Mouse (Mus musculus) hindbrain, embryonic 16.5 days (tissue): ENCODE data around the gene Prkra. TPM values are rescaled to one million over a fixed set of nuclear protein-coding genes. Genes with fewer than 3 reads are reported as not detected.

ENCODE experiments used
- ATAC-seq: fragments of 200-750 bp; cut with Nextera tagmentation; 2 replicates; pipeline ENCODE4 v1.8.0; 2017; ENCODE audit warnings: moderate TSS enrichment, moderate library complexity
- H3K27ac ChIP-seq: fragments of 300-500 bp; sonication (generic); 2 replicates; pipeline ENCODE4 v1.5.1; 2014; ENCODE audit warnings: low read depth, mild to moderate bottlenecking, control low read depth, low read length, moderate library complexity
- H3K27me3 ChIP-seq: fragments of 300-500 bp; sonication (generic); replicated peaks from 2 replicates; pipeline ENCODE4 v1.6.1; 2014; ENCODE audit warnings: low read length; ENCODE audit not compliant: control insufficient read depth, insufficient read depth
- H3K36me3 ChIP-seq: fragments of 300-500 bp; sonication (generic); 2 replicates; pipeline ENCODE4 v1.6.1; 2014; ENCODE audit warnings: mild to moderate bottlenecking, low read length, moderate library complexity, mixed read lengths; ENCODE audit not compliant: control insufficient read depth, insufficient read depth
- H3K4me1 ChIP-seq: fragments of 300-500 bp; sonication (generic); 2 replicates; pipeline ENCODE4 v1.6.1; 2014; ENCODE audit warnings: low read depth, low read length; ENCODE audit not compliant: control insufficient read depth, insufficient read depth
- H3K4me2 ChIP-seq: fragments of 300-500 bp; sonication (generic); 2 replicates; pipeline ENCODE4 v1.6.1; 2014; ENCODE audit warnings: mild to moderate bottlenecking, low read length, control low read depth, moderate library complexity
- H3K4me3 ChIP-seq: fragments of 300-500 bp; sonication (generic); 2 replicates; pipeline ENCODE4 v1.5.1; 2014; ENCODE audit warnings: mild to moderate bottlenecking, low read length, control low read depth, moderate library complexity
- H3K9ac ChIP-seq: fragments of 300-500 bp; sonication (generic); 2 replicates; pipeline ENCODE4 v1.6.1; 2014; ENCODE audit warnings: low read depth, mild to moderate bottlenecking, control low read depth, low read length, moderate library complexity
- H3K9me3 ChIP-seq: fragments of 300-500 bp; sonication (generic); 2 replicates; pipeline ENCODE4 v1.6.1; 2014; ENCODE audit warnings: mild to moderate bottlenecking, low read length, moderate library complexity; ENCODE audit not compliant: control insufficient read depth
- WGBS: fragments of 180-500 bp; shearing (Covaris S2); extraction: QIAGEN DNeasy Blood & Tissue Kit; methylation state at CpG from one replicate; pipeline ENCODE4 v1.1.7; 2014; 5-methylcytosine and 5-hydroxymethylcytosine counted together
- polyA plus RNA-seq: library from polyadenylated mRNA; unstranded; fragments of >200 nt; fragmentation: Nextera tagmentation; extraction: Ambion mirVana; gene quantifications from 2 replicates; pipeline ENCODE4 v1.2.1, GENCODE M21; 2015

Prkra gene
- polyA plus RNA-seq, 1 experiment from 2014 or later: 114 TPM

DNA sequence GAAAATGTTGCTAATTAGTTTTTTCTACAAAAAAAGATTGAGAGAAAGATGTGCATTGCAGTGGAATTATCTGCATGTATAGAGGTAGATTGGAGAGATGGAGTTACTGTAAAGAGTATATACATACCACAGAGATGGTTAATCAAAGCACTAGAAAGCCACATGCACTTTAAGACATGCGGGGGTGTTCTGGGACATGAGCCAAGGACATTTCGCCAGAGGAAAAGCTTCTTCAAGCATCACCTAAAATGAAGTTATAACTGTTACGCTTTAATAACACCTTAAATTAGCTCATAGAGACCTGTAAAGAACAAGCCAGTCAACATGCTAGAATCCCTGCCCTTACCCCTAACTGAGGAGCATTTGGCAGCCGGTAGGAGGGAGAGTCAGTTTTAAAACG is 19.4 kb upstream of the Prkra start:
- H3K4me1 ChIP-seq: peaks cover 7% of the 10 kb centered on the region

DNA sequence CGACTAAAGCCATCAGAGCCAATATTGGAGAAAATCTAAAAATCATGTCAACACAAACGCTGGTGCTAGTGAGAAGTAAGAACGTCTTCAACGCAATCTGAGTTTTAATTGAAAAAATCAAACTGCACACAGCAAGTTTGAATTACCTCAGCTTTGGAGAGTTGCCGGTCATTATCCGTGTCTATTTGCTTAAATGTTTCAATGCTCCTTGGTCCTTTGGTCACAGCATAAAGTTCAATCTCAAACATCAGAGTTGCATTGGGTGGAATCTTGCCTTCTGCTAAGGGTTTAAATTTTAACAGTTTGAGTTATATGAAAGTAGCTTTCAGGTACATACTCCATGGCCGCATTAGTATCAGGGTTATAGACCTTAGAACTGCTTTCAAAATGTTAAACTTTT is 17.7 kb upstream of the Prkra start:
- Histone ChIP-seq H3K27me3 (no peaks in the 10 kb centered on the region), H3K4me3 (no peak overlapping the region), H3K36me3 (peaks cover 3% of the 10 kb centered on the region; the same call in 1 of the 2 replicates), H3K27ac (no peak overlapping the region), H3K4me2 (no peak overlapping the region), H3K4me1 (no peaks in the 10 kb centered on the region), H3K9me3 (no peaks in the 10 kb centered on the region), H3K9ac (no peak overlapping the region)
- WGBS: 97% methylated on average over 7 of the region's 7 CpGs
- no peak for ATAC-seq

More for the DNA sequence above, 19.4 kb upstream of the Prkra start:
- H3K9me3 ChIP-seq: no peaks in the 10 kb centered on the region
- H3K27ac ChIP-seq: no peak overlapping the region
- H3K9ac ChIP-seq: no peak overlapping the region
- H3K27me3 ChIP-seq: no peaks in the 10 kb centered on the region
- 79% methylated on average over 5 of the region's 5 CpGs for WGBS
- H3K4me2 ChIP-seq: no peak overlapping the region
- peaks cover 3% of the 10 kb centered on the region; the same call in 1 of the 2 replicates for H3K36me3 ChIP-seq
- no peak overlapping the region for H3K4me3 ChIP-seq
- no peak for ATAC-seq

GRCm38 (mm10) chr2:76659419-76659818 is 11.6 kb upstream of the Prkra start:
- H3K4me2 ChIP-seq: no peak overlapping the region
- no peak for ATAC-seq
- no peaks in the 10 kb centered on the region for H3K9me3 ChIP-seq
- no peaks in the 10 kb centered on the region for H3K4me1 ChIP-seq
- no peak overlapping the region for H3K4me3 ChIP-seq
- H3K36me3 ChIP-seq: no peaks in the 10 kb centered on the region; the same call in 1 of the 2 replicates
- no peak overlapping the region for H3K27ac ChIP-seq
- WGBS: 54% methylated on average over 8 of the region's 8 CpGs
- H3K27me3 ChIP-seq: no peaks in the 10 kb centered on the region
- no peak overlapping the region for H3K9ac ChIP-seq

DNA sequence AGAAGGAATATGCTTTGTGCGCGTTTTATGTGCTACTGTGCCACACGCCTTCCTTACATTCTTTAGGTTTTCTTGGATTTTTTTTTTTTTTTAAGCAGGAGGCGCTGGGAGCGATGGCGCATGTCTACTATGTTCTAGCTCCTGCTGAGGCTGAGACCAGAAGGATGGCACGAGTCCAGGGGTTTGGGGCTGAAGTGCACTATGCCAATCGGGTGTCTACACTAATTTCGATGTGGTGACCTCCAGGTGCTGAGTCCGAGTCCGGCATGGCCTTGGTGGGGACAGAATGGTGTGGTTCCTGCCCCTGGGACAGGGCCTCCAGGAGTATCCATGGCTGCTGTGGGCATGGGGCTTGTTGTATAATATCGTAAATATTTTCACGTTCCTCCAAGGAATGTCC is 10.7 kb upstream of the Prkra start:
- Histone ChIP-seq H3K9me3 (no peaks in the 10 kb centered on the region), H3K4me2 (no peak overlapping the region), H3K27me3 (no peaks in the 10 kb centered on the region), H3K27ac (no peak overlapping the region), H3K36me3 (no peaks in the 10 kb centered on the region), H3K4me1 (no peaks in the 10 kb centered on the region), H3K4me3 (no peak overlapping the region), H3K9ac (no peak overlapping the region)
- WGBS: 82% methylated on average over 13 of the region's 13 CpGs
- no peak for ATAC-seq

- 22% methylated on average over 1 of the region's 1 CpGs for WGBS
- no peaks in the 10 kb centered on the region for H3K27me3 ChIP-seq
- H3K36me3 ChIP-seq: no peaks in the 10 kb centered on the region
- no peak overlapping the region for H3K9ac ChIP-seq
- H3K9me3 ChIP-seq: no peaks in the 10 kb centered on the region
- H3K4me1 ChIP-seq: no peaks in the 10 kb centered on the region
- no peak for ATAC-seq
- H3K4me3 ChIP-seq: no peak overlapping the region
- no peak overlapping the region for H3K27ac ChIP-seq
- H3K4me2 ChIP-seq: no peak overlapping the region
Observed at GRCm38 (mm10) chr2:76655982-76656381, 8.2 kb upstream of the Prkra start.

DNA sequence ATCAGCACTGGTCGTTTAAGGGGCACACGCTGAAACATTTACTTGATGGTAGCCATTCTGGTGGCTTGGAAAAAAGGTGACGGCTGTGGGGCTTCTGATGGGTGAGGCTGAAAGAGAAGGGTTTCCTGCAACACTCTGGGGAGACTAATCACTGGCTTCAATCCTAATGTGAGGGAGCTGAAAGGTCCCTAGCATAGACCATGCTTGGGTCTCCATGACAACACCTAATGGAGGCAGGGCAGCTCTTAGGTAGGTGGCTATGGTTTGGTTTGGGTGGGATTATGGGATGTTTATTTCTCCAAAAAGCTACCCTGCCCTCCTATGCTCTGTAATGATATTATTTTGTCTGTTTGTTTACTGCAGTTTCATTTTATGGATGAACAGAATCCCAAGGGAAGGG is 7.6 kb upstream of the Prkra start:
- H3K9ac ChIP-seq: no peak overlapping the region
- no peak for ATAC-seq
- H3K9me3 ChIP-seq: no peaks in the 10 kb centered on the region
- H3K27me3 ChIP-seq: no peaks in the 10 kb centered on the region
- 82% methylated on average over 3 of the region's 3 CpGs for WGBS
- no peak overlapping the region for H3K4me3 ChIP-seq
- no peak overlapping the region for H3K4me2 ChIP-seq
- no peaks in the 10 kb centered on the region for H3K4me1 ChIP-seq
- no peaks in the 10 kb centered on the region for H3K36me3 ChIP-seq
- no peak overlapping the region for H3K27ac ChIP-seq

GRCm38 (mm10) chr2:76654646-76655045 is 6.8 kb upstream of the Prkra start:
- Histone ChIP-seq H3K27ac (no peak overlapping the region), H3K36me3 (no peaks in the 10 kb centered on the region), H3K4me1 (no peaks in the 10 kb centered on the region), H3K9me3 (no peaks in the 10 kb centered on the region), H3K4me3 (no peak overlapping the region), H3K4me2 (no peak overlapping the region), H3K9ac (no peak overlapping the region), H3K27me3 (no peaks in the 10 kb centered on the region)
- no peak for ATAC-seq
- WGBS: 79% methylated on average over 5 of the region's 5 CpGs

DNA sequence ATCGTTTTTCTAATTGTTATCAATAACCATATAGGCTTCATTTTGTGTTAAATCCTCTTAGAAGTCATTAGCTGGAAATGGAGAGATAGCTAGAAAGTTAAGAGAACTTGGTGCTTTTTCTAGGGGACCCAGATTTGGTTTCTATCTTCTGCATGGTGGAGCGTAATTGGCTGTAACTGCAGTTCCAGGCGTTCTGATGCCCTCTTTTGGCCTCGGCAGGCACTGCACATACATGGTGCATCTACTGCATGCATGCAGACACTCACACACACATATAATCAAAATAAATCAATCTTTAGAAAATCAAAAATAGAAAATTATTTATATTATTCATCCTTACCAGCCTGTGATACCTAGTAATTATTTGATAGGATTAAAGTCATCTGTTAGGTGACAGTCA is 5.3 kb upstream of the Prkra start:
- H3K9me3 ChIP-seq: no peaks in the 10 kb centered on the region
- no peak overlapping the region for H3K4me3 ChIP-seq
- no peak overlapping the region for H3K9ac ChIP-seq
- H3K36me3 ChIP-seq: no peaks in the 10 kb centered on the region
- ATAC-seq: no peak
- H3K27me3 ChIP-seq: no peaks in the 10 kb centered on the region
- 97% methylated on average over 4 of the region's 4 CpGs for WGBS
- H3K27ac ChIP-seq: no peak overlapping the region
- no peak overlapping the region for H3K4me2 ChIP-seq
- H3K4me1 ChIP-seq: peaks cover 6% of the 10 kb centered on the region; the same call in 1 of the 2 replicates

DNA sequence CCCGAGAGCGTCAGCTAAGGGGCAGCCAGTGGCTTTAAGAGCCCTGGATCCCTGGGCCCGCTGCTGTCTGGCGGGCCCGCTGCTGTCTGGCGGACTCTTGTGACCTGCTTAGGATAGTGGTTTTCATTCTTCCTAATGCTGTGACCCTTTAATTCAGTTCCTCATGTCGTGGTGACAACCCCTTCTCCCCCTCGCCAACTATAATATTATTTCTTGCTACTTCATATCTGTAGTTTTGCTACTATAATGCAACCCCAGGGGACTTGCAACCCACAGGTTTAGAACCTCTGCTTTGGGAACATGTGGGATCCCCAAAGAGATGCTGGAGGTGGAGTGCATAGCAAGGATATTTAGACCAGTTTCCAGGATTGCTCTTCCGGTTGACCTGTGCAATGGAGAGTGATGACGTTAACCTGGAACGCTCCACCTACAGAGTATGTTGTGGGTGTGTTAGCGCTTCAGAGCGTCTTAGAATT is 889 bp upstream of the Prkra start:
- H3K36me3 ChIP-seq: no peaks in the 10 kb centered on the region
- H3K4me2 ChIP-seq: peak overlapping the region; percentile 70
- peak; percentile 41 for ATAC-seq
- H3K9me3 ChIP-seq: no peaks in the 10 kb centered on the region
- 34% methylated on average over 13 of the region's 13 CpGs for WGBS
- peak overlapping the region; percentile 67 for H3K9ac ChIP-seq
- peak overlapping the region; percentile 92 for H3K27ac ChIP-seq
- H3K4me1 ChIP-seq: peaks cover 13% of the 10 kb centered on the region
- H3K4me3 ChIP-seq: peak overlapping the region; percentile 75
- no peaks in the 10 kb centered on the region for H3K27me3 ChIP-seq

GRCm38 (mm10) chr2:76647441-76647869 is 360 bp downstream of the Prkra start:
- H3K27ac ChIP-seq: peak overlapping the region; percentile 92
- no peaks in the 10 kb centered on the region for H3K9me3 ChIP-seq
- peak overlapping the region; percentile 75 for H3K4me3 ChIP-seq
- peak; percentile 69 for ATAC-seq
- H3K9ac ChIP-seq: peak overlapping the region; percentile 85
- WGBS: 0% methylated on average over 19 of the region's 32 CpGs
- no peaks in the 10 kb centered on the region for H3K36me3 ChIP-seq
- H3K4me1 ChIP-seq: peaks cover 13% of the 10 kb centered on the region
- H3K4me2 ChIP-seq: peak overlapping the region; percentile 70
- no peaks in the 10 kb centered on the region for H3K27me3 ChIP-seq
